8 mouse cellular contexts compared by ENCODE assay signal in the genomic region with DNA sequence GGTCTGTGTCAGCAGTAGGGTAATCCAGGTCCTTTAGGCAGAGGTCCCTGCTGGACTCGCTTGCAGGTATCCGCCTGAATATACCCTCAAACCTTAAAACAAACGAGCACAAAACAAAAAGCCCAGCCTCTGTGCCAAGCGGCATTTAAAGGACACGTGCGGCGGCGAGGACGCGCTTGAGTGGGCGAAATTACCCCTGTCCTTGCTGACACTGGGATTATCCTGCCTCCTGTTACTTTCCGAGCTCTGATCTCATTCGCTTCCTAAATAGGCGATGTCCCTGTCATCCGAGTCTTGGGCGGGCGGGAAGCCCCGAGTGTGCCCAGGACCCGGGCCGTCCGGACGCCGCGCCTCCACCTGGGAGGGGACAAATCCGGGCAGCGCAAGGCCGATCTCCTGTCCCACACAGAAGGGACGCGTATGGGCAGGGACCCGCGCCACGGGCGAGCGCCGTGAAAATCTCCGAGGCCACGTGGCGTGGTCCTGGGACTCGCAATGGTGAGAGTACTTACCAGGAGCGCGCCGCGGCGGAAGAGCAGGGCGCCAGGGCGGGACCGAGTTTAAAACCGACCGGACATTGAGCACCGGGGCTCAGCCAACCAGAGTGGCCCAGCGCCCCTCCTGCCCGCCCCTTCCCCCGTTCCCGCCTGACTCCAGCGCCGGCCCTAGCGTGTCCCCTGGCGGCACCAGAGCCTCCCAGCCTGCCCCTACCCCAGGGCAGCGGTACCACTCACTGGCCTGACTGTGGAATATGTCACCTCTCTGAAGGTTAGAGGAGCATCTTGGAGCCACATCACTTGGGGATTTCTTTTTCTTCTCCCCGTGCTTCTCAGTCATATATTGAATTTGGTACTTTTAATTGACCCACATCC. TPM values are rescaled to one million over a fixed set of nuclear protein-coding genes. Genes with fewer than 3 reads are reported as not detected.
DNase-seq lines count a peak whose midpoint lies in the region; ATAC-seq lines count a peak whose summit lies in the region.

No protein-coding gene starts in this region.

- intact Hi-C loops in gastrocnemius, postnatal 14 days (cut with DNase I; ENCODE audit: low total_unique reads), result no loop called here
- intact Hi-C loops in left cerebral cortex, postnatal 10 days (cut with DNase I), result no loop called here

- ATAC-seq in inflammation-experienced regulatory T-cells, adult 6 months, result peak; percentile 87
- ATAC-seq in megakaryocyte progenitor cell, adult 5-6 weeks (replicated peaks; ENCODE audit: poor library complexity), result peak; percentile 96

- DNase-seq in adipocyte (ENCODE audit: low spot score), result peak; percentile 60
- DNase-seq in embryo, embryonic 10.5 days (ENCODE audit: low spot score), result peak; percentile 82
- peak; percentile 79 for DNase-seq in gastrocnemius, postnatal 14 days
- peak; percentile 44 to 85 for DNase-seq in left cerebral cortex, postnatal 10 days (ENCODE audit: extremely low spot score in 1 of 2, low spot score in 2 of 2)
- peak; percentile 76 to 77 for DNase-seq in right cerebral cortex, postnatal 10 days (ENCODE audit: low spot score in 2 of 2)
- peak; percentile 72 to 82 for DNase-seq in urinary bladder, postnatal 4 days (ENCODE audit: low spot score in 2 of 2)

RNA-seq across cellular contexts. Expression of a gene that starts 27.9 kb away (rescaled TPM):
- 10 to 100 TPM; 23.8 to 31.2 TPM for total RNA-seq in gastrocnemius, postnatal 14 days (2021)
- polyA plus RNA-seq in inflammation-experienced regulatory T-cells, adult 6 months (2017; shearing (Covaris generic)), result 10 to 100 TPM; 71.5 to 98.3 (median 72.5) TPM
- 100 to 1,000 TPM; 175 to 176 TPM for total RNA-seq in left cerebral cortex, postnatal 10 days (2021)
- 41.4 and 46.6 TPM in 2 replicates for total RNA-seq in megakaryocyte progenitor cell, adult 5-6 weeks (2015)
- total RNA-seq in megakaryocyte progenitor cell, adult 5-6 weeks (2017), result 51.7 and 55.9 TPM in 2 replicates

Comparison
In these comparisons a context has a peak if more than half of its experiments do, and no peak if none do; other contexts are left out.
1. Peak in every context shown above with its lines: DNase-seq and ATAC-seq.